14 mouse cellular contexts compared by ENCODE assay signal in genomic region chr13:54209476-54210253, GRCm38 (mm10). TPM values are rescaled to one million over a fixed set of nuclear protein-coding genes. Genes with fewer than 3 reads are reported as not detected.
DNase-seq lines count a peak whose midpoint lies in the region; ATAC-seq and TF ChIP-seq lines count a peak whose summit lies in the region.
"Had no signal": no experiment of that assay in that cellular context is flagged by ENCODE, and none has a peak within 500 bp of the region (broad histone marks: within the 10 kb centered on the region; RNA-seq: fewer than 3 reads in every experiment).

No protein-coding gene starts in this region.

- H3K9me3 ChIP-seq in intestine, postnatal 0 days (ENCODE audit: control insufficient read depth) = no peaks in the 10 kb centered on the region
- H3K9me3 ChIP-seq in intestine, embryonic 15.5 days = no peaks in the 10 kb centered on the region
- H3K9me3 ChIP-seq in neural tube, embryonic 15.5 days (replicated peaks) = no peaks in the 10 kb centered on the region
- H3K9me3 ChIP-seq in forebrain, embryonic 16.5 days (ENCODE audit: control insufficient read depth, low read length) = no peaks in the 10 kb centered on the region
- no peaks in the 10 kb centered on the region for H3K9me3 ChIP-seq in embryonic facial prominence, embryonic 10.5 days
- H3K9me3 ChIP-seq: embryonic facial prominence, embryonic 15.5 days had no signal

- no peaks in the 10 kb centered on the region for H3K4me1 ChIP-seq in intestine, postnatal 0 days (replicated peaks; ENCODE audit: control insufficient read depth, insufficient read depth, low read length)
- no peaks in the 10 kb centered on the region for H3K4me1 ChIP-seq in intestine, embryonic 15.5 days (replicated peaks)
- peaks cover 7% of the 10 kb centered on the region; the same call in 1 of the 2 replicates for H3K4me1 ChIP-seq in small intestine, adult 2 months (ENCODE audit: control insufficient read depth, insufficient read depth, insufficient read length, low read length)
- peaks cover 24% of the 10 kb centered on the region for H3K4me1 ChIP-seq in neural tube, embryonic 15.5 days
- peaks cover 13% of the 10 kb centered on the region; the same call in 1 of the 2 replicates for H3K4me1 ChIP-seq in forebrain, embryonic 16.5 days (replicated peaks; ENCODE audit: control insufficient read depth, insufficient read depth, low read length)
- peaks cover 12% of the 10 kb centered on the region for H3K4me1 ChIP-seq in embryonic facial prominence, embryonic 10.5 days
- H3K4me1 ChIP-seq: embryonic facial prominence, embryonic 15.5 days had no signal

- peak overlapping the region; percentile 32; the same call in 1 of the 2 replicates for H3K4me2 ChIP-seq in intestine, postnatal 0 days (replicated peaks; ENCODE audit: low read depth)
- H3K4me2 ChIP-seq in intestine, embryonic 15.5 days (replicated peaks) = no peak overlapping the region
- H3K4me2 ChIP-seq in neural tube, embryonic 15.5 days = no peak overlapping the region
- H3K4me2 ChIP-seq in forebrain, embryonic 16.5 days (ENCODE audit: low read length) = no peak overlapping the region
- H3K4me2 ChIP-seq: embryonic facial prominence, embryonic 15.5 days; liver, embryonic 11.5 days had no signal

- no peak for ATAC-seq in intestine, postnatal 0 days
- no peak for ATAC-seq in intestine, embryonic 15.5 days
- peak; percentile 43 for ATAC-seq in granulocyte monocyte progenitor cell, adult 5-6 weeks (replicated peaks; ENCODE audit: poor library complexity, severe bottlenecking)
- ATAC-seq in neural tube, embryonic 15.5 days (ENCODE audit: low FRiP score) = no peak
- no peak for ATAC-seq in forebrain, embryonic 16.5 days

- no peak for TF ChIP-seq POLR2A in small intestine, adult 2 months (IDR thresholded peaks at IDR 0.05; ENCODE audit: low read depth, low read length)

- peak; percentile 65 to 67 for DNase-seq in B cell, adult 2 months
- DNase-seq in embryonic facial prominence, embryonic 10.5 days (ENCODE audit: low spot score) = no peak
- DNase-seq: adrenal gland, adult 2 months; cerebellum, adult 11-12 months; heart, postnatal 14 days; kidney, adult 8-10 months had no signal

- no peak for TF ChIP-seq CTCF in intestine, postnatal 0 days (IDR thresholded peaks at IDR 0.05; ENCODE audit: low read depth)
- TF ChIP-seq CTCF in small intestine, adult 2 months (IDR thresholded peaks at IDR 0.05; ENCODE audit: extremely low read depth, insufficient read length, insufficient replicate concordance, low read depth, low read length) = no peak

- 54% methylated on average over 8 of the region's 8 CpGs for WGBS in intestine, postnatal 0 days
- 58% methylated on average over 8 of the region's 8 CpGs for WGBS in intestine, embryonic 15.5 days
- WGBS in small intestine, adult 2 months = 44% methylated on average over 8 of the region's 8 CpGs
- 65% methylated on average over 8 of the region's 8 CpGs for WGBS in neural tube, embryonic 15.5 days
- WGBS in forebrain, embryonic 16.5 days = 51% methylated on average over 8 of the region's 8 CpGs
- WGBS in embryonic facial prominence, embryonic 10.5 days = 65% methylated on average over 8 of the region's 8 CpGs

- no peak overlapping the region for H3K4me3 ChIP-seq in intestine, postnatal 0 days (ENCODE audit: low read depth, low read length)
- H3K4me3 ChIP-seq in intestine, embryonic 15.5 days (replicated peaks) = no peak overlapping the region
- H3K4me3 ChIP-seq in small intestine, adult 2 months (ENCODE audit: low read depth, low read length) = peak overlapping the region; percentile 19
- H3K4me3 ChIP-seq in neural tube, embryonic 15.5 days (replicated peaks) = no peak overlapping the region
- H3K4me3 ChIP-seq in forebrain, embryonic 16.5 days (replicated peaks; ENCODE audit: low read length) = no peak overlapping the region
- H3K4me3 ChIP-seq in embryonic facial prominence, embryonic 10.5 days = no peak overlapping the region
- H3K4me3 ChIP-seq: embryonic facial prominence, embryonic 15.5 days had no signal

- H3K27ac ChIP-seq in intestine, postnatal 0 days (ENCODE audit: low read depth, low read length) = no peak overlapping the region
- no peak overlapping the region for H3K27ac ChIP-seq in intestine, embryonic 15.5 days
- peak overlapping the region; percentile 76 for H3K27ac ChIP-seq in small intestine, adult 2 months (ENCODE audit: insufficient read depth, low read depth, low read length)
- no peak overlapping the region for H3K27ac ChIP-seq in neural tube, embryonic 15.5 days (replicated peaks)
- H3K27ac ChIP-seq in forebrain, embryonic 16.5 days (ENCODE audit: low read length) = no peak overlapping the region
- H3K27ac ChIP-seq in embryonic facial prominence, embryonic 10.5 days (replicated peaks) = no peak overlapping the region
- H3K27ac ChIP-seq: embryonic facial prominence, embryonic 15.5 days had no signal

- no peaks in the 10 kb centered on the region for H3K36me3 ChIP-seq in intestine, postnatal 0 days (ENCODE audit: control insufficient read depth, insufficient read depth)
- H3K36me3 ChIP-seq in intestine, embryonic 15.5 days = no peaks in the 10 kb centered on the region
- H3K36me3 ChIP-seq in small intestine, adult 2 months (ENCODE audit: control insufficient read depth, insufficient read depth, low read length) = no peaks in the 10 kb centered on the region
- no peaks in the 10 kb centered on the region for H3K36me3 ChIP-seq in neural tube, embryonic 15.5 days
- no peaks in the 10 kb centered on the region for H3K36me3 ChIP-seq in forebrain, embryonic 16.5 days (ENCODE audit: control insufficient read depth, insufficient read depth)
- no peaks in the 10 kb centered on the region for H3K36me3 ChIP-seq in embryonic facial prominence, embryonic 10.5 days (replicated peaks)
- H3K36me3 ChIP-seq: embryonic facial prominence, embryonic 15.5 days had no signal

- no peaks in the 10 kb centered on the region for H3K27me3 ChIP-seq in intestine, postnatal 0 days (replicated peaks; ENCODE audit: control insufficient read depth, insufficient read depth, low read length)
- H3K27me3 ChIP-seq in intestine, embryonic 15.5 days (replicated peaks) = no peaks in the 10 kb centered on the region
- no peaks in the 10 kb centered on the region for H3K27me3 ChIP-seq in small intestine, adult 2 months (ENCODE audit: control insufficient read depth, insufficient read depth, low read length)
- H3K27me3 ChIP-seq in neural tube, embryonic 15.5 days (replicated peaks) = no peaks in the 10 kb centered on the region
- no peaks in the 10 kb centered on the region for H3K27me3 ChIP-seq in forebrain, embryonic 16.5 days (replicated peaks; ENCODE audit: control insufficient read depth, insufficient read depth, low read length)
- H3K27me3 ChIP-seq in embryonic facial prominence, embryonic 10.5 days (replicated peaks; ENCODE audit: low read depth, poor library complexity, severe bottlenecking) = no peaks in the 10 kb centered on the region
- H3K27me3 ChIP-seq: embryonic facial prominence, embryonic 15.5 days had no signal

- no peak overlapping the region for H3K9ac ChIP-seq in intestine, postnatal 0 days (ENCODE audit: low read depth, low read length)
- H3K9ac ChIP-seq in intestine, embryonic 15.5 days = no peak overlapping the region
- no peak overlapping the region for H3K9ac ChIP-seq in neural tube, embryonic 15.5 days (replicated peaks)
- no peak overlapping the region for H3K9ac ChIP-seq in forebrain, embryonic 16.5 days (replicated peaks; ENCODE audit: low read depth, low read length)
- H3K9ac ChIP-seq: embryonic facial prominence, embryonic 15.5 days had no signal

RNA-seq across cellular contexts. Expression of gene Hrh2, which starts 17.7 kb away (rescaled TPM):
- 0.04 and 0.05 TPM in 2 replicates for polyA plus RNA-seq in intestine, postnatal 0 days (2015; fragmentation: Nextera tagmentation; extraction: Ambion mirVana)
- 0.09 and 0.11 TPM in 2 replicates for polyA plus RNA-seq in intestine, embryonic 15.5 days (2015; fragmentation: Nextera tagmentation; extraction: Ambion mirVana)
- total RNA-seq in granulocyte monocyte progenitor cell, adult 5-6 weeks (2014; fragmentation: Nextera tagmentation) = 6.0 and 6.8 TPM in 2 replicates
- total RNA-seq in granulocyte monocyte progenitor cell, adult 5-6 weeks (2017) = 2.2 and 4.4 TPM in 2 replicates
- 0.62 and 0.70 TPM in 2 replicates for polyA plus RNA-seq in small intestine, adult 2 months (2012; rRNA removed)
- 0.45 and 0.74 TPM in 2 replicates for polyA plus RNA-seq in neural tube, embryonic 15.5 days (2015; fragmentation: Nextera tagmentation; extraction: Ambion mirVana)
- polyA plus RNA-seq in forebrain, embryonic 16.5 days (2015; fragmentation: Nextera tagmentation; extraction: Ambion mirVana) = 0.73 and 0.77 TPM in 2 replicates
- not detected in 2 replicates for polyA plus RNA-seq in embryonic facial prominence, embryonic 10.5 days (2016; fragmentation: Nextera tagmentation; extraction: Ambion mirVana)
